Mouse (Mus musculus) gastrocnemius, postnatal 36 days (tissue): Measurements from ENCODE around the gene BC025446. TPM values are rescaled to one million over a fixed set of nuclear protein-coding genes. Genes with fewer than 3 reads are reported as not detected.
"Not testable (repeated sequence)": the region's sequence is repeated elsewhere in the genome, so short reads cannot be mapped to it uniquely, and the experiment has no call there.

Experiments
- DNase-seq, 2 experiments: peaks; one replicate each; pipeline ENCODE4 v3.0.0; 2022
- intact Hi-C: fragments of 180-260 bp; cut with DNase I; formaldehyde crosslinking; loops from one replicate; pipeline ENCODE4 v1.15.1; 2025
- long read RNA-seq, 2 experiments: library from polyadenylated mRNA; stranded (forward); transcript quantifications; one replicate each; pipeline ENCODE4 v2.0.0; 2021
- total RNA-seq, 2 experiments: library from RNA; stranded (reverse); gene quantifications; 2 replicates each; pipeline ENCODE4 v1.2.3; 2021

BC025446 gene
- total RNA-seq: not detected
- long read RNA-seq, experiment 1: 0 reads
- long read RNA-seq, experiment 2: 0 reads

GRCm38 (mm10) chr15:75215778-75216691 is at the start of gene BC025446:
TSS of gene BC025446 (plus strand) at chr15:75216376.
- intact Hi-C loops: no loop called here
- no peak for DNase-seq

GRCm38 (mm10) chr15:75175506-75175905 is 40.7 kb upstream of the BC025446 start:
- DNase-seq: no peak
- intact Hi-C loops: no loop called here

GRCm38 (mm10) chr15:75186291-75186690 is 29.9 kb upstream of the BC025446 start:
- intact Hi-C loops: no loop called here

GRCm38 (mm10) chr15:75189116-75189515 is 27.1 kb upstream of the BC025446 start:
- intact Hi-C loops: no loop called here
- no peak for DNase-seq

More at GRCm38 (mm10) chr15:75186291-75186690, 29.9 kb upstream of the BC025446 start:
- no peak for DNase-seq

DNA sequence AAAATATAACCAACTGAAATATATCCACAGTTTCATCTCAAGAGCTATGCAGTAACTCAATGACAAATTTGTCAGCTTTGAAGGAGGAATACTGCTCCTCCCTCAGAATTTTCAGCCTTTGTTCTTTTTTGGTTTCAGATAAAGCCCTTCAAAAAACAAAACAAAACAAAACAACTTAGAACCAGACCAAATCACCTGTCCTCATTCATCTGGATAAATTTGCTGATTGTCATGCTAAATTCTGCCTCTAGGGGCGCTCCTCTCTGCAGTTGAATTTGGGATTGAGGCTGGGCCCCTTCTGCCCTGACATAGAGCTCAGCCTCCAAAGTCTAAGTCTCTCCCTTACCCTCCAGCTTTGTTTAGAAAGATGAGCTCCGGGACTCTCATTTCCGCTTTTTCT is 25.6 kb upstream of the BC025446 start:
- intact Hi-C loops: not testable (repeated sequence)

DNA sequence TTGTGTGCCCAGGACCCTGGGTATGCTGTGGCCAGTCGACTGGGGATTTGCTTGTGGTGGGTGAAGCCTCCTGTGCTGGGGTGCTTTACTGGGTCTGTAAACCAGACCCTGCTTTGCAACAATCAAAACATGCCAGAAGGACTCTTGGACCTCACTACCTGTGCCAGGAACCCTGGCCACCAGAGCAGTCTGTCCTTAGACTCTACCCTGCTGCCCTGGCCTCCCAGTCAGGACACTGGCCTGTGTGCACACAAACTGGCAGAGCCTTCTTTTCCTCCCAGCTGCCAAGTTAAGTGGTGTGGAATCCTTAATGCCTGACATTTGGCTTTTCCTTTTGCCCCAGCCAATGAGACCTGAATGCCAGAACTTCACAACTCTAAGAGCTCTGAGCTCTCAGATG is 655 bp downstream of the BC025446 start:
- DNase-seq: no peak
- intact Hi-C loops: no loop called here

More for the DNA sequence above, 25.6 kb upstream of the BC025446 start:
- not testable (repeated sequence) for DNase-seq

DNA sequence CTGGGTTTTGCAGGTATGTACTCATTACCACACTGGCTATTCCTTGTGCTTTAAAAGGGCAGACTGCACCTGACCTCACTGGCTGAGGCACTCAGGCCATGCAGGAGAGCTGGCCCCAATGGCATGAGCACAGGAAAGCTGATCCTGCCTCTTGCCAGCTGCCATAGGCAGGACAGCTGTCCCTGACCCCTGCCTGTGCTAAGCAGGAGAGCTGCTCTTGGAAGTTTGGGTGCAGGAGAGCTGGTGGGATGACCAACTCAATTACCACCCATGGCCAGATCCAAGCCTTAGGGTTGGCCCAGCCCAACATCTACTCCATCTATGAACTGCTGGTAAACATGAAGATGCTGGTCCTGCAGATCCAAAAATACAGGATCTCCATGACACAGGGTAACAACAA is 5.8 kb downstream of the BC025446 start:
- no peak for DNase-seq
- intact Hi-C loops: no loop called here

GRCm38 (mm10) chr15:75237736-75238288 is 21.6 kb downstream of the BC025446 start:
- no peak for DNase-seq
- intact Hi-C loops: no loop called here

DNA sequence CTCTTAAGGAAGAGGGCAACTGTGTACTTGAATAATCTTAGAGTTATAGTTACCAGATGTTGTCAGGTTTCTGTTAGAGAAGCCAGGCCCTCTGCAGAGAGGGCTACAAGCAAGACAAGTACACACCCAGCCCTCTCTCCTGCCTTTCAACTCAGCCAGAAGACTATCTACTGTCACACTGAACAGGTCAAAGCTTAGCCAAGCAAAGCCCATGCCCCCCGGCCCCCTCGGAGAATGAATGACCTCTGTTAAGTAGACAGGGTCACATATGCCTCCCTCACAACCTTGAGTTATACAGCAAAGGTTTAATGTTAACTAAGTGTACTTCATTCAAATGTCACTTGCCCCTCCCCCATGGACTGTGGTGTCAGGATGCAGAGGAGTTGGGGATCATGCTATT is 24.4 kb downstream of the BC025446 start:
- intact Hi-C loops: no loop called here

DNA sequence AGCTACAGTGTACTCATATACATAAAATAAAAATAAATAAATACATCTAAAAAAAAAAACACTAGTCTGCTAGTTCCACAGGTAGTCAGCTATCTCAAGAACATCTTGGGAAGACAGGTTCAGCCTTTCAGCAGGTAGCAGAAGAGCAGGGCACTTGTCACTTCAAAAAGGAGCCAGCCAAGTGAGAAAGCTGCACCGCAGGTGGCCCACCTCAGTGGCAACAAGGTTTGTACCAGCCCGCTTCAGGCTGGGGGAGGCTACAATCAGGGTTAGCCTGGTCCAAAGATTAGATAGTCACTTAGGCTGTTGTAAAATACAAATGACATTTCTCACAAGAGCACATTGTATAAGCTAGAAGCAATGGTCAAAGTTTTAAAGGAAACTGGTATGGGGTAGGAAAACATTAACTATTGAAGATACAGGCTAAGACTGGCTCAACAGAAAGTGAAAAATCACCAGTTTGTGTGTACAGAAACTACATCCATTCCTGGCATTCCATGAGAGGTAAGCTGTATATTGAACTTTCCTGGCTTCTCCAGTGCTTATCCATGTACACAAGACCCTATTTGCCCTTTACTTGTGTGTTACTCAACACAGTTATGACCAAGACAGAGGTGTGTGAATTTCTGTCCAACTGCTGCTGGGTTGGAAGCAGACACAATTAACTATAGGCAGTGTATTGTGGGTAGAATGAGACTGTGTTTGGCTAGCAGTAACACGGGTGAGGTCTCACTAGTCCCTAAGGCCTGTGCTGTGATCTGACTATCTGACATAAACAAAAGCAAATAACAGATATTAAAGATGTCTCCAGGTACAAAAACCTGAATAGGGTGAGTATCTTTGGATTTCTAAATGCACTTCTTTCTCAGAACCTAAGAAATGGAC is 26.8 kb downstream of the BC025446 start:
- intact Hi-C loops: no loop called here
- no peak for DNase-seq

More for the DNA sequence above, 24.4 kb downstream of the BC025446 start:
- DNase-seq: no peak

DNA sequence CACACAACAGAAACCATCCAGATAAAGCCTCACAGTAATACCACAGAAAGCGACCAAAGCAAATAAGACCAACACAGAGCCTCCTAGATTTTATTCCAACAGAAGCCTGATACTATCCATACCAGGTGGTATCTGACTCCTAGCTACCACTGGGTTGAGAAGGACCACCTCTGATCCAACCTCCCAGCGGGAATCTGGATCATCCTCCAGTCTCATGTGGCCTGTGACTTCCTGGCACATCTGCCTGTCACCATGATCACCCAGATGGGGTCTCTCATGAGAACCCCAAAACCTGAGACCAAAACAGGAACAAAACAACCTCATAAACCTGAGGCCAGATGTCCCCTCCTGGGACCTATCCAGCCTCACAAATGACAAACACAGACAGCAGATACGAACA is 38.5 kb downstream of the BC025446 start:
- DNase-seq: no peak
- intact Hi-C loops: no loop called here

- intact Hi-C loops: no loop called here
- no peak for DNase-seq
Observed at GRCm38 (mm10) chr15:75265863-75266262, 49.7 kb downstream of the BC025446 start.

GRCm38 (mm10) chr15:75266626-75267025 is 50.5 kb downstream of the BC025446 start:
- no peak for DNase-seq
- intact Hi-C loops: no loop called here

DNA sequence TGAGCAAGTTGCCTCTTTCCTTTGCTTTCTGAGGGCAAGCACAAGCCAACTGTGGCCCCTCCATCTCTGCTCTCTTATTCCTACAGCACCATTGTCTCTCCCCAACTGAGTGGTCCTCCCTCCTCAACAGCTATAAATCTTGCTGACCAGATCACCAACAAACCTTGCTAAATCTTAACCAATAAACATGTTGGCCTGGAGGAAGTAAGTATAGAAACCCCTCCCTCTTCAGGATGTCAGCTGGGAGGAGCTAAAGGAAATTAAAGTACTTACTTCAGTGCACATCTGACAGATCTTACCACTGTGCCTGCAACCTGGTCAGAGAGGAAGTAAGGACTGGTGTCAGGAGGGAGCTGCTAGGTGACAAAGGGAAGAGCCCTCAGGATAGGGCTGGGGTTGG is 51.9 kb downstream of the BC025446 start, which contains the start of gene Ly6f:
Ly6f (plus strand) TSS at position 301 of the 400 bp plus-strand sequence.
- intact Hi-C loops: no loop called here
- no peak for DNase-seq

GRCm38 (mm10) chr15:75268916-75269829 is 53.0 kb downstream of the BC025446 start:
- DNase-seq: no peak
- intact Hi-C loops: no loop called here

- DNase-seq: no peak
- intact Hi-C loops: no loop called here
Observed at GRCm38 (mm10) chr15:75270169-75270568, 54.0 kb downstream of the BC025446 start.

GRCm38 (mm10) chr15:75270691-75271362 is 54.7 kb downstream of the BC025446 start:
- intact Hi-C loops: no loop called here
- DNase-seq: no peak

DNA sequence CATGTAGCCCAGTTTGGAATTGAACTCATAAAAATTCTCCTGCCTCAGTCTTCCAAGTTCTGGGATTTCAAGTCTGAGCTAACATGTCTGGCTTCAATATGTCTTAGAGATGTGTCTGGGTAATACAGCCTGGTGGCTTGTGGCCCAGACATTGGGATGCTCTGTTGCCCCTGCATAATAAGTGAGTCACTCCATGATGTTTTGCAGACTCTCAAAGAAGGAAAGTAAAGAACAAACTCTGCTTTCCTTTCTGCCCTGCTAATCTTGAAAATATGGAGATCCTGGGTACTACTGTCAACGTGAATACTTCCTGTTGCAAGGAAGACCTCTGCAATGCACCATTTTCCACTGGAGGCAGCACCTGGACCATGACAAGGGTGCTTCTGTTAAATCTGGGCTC is 55.2 kb downstream of the BC025446 start:
- intact Hi-C loops: no loop called here
- DNase-seq: no peak

- no peak for DNase-seq
- intact Hi-C loops: no loop called here
Observed at GRCm38 (mm10) chr15:75271891-75272290, 55.7 kb downstream of the BC025446 start.
